Mouse (Mus musculus) G1E (cell line): ENCODE measurements around the gene Tmem131l.

Source experiments
- CTCF ChIP-seq: IDR thresholded peaks from 2 replicates; pipeline ENCODE4 v1.5.1; 2012; ENCODE audit warnings: low read depth, low read length, inconsistent platforms, mixed read lengths
- GATA2 ChIP-seq: IDR thresholded peaks from 2 replicates; pipeline ENCODE4 v1.6.1; 2012; ENCODE audit warnings: low read depth, low read length, inconsistent platforms, borderline replicate concordance
- POLR2AphosphoS5 ChIP-seq: IDR thresholded peaks from 2 replicates; pipeline ENCODE4 v1.6.1; 2012; ENCODE audit warnings: low read depth, low read length, inconsistent platforms; ENCODE audit not compliant: insufficient replicate concordance
- TAL1 ChIP-seq: conservative IDR thresholded peaks from 2 replicates; pipeline ENCODE4 v1.6.1; 2012; ENCODE audit warnings: low read depth, low read length, inconsistent platforms, mixed read lengths

DNA sequence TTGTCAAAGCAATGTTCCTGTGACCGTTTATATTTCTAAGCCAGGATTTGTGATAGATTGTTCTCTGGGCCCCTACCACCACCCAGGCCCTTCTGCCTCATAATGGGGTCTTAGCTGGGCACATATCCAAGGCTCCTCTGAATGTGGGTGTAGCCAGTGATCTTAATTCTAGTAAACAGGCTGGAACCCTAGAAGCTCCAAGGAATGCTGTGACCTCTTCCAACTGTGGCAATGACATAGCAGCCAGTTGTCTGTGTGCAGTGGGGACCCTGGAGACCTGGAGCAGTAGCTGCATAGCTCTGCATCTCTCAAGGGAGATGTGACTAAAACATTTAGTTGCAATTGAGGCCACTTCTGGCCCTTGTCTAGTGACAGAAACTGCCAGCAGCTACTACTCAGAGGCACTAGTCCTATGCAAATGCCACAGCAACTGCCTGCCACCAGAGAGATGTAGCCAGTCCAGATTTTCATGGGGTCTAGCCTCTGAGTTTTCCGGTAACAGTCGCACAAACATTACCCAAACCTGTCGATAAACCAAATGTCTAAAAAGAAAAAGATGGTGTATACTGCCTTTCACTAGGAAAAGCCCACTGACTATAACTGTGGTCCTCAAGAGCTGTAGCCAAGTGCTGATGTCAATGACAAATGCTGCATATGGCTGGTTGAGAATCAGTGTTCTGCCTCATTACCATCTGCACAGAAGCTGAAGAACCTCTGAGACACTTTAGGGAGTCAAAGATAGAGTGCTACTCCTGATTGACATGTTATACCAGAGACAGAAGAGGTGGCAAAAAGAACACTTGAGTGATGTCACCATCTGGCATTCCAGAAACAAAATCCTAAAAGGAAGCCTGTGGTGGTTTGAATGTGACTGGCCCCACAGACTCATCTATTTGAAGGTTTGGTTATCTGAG, 61.2 kb downstream of the Tmem131l start:
- TF ChIP-seq CTCF (no peak), TAL1 (no peak), POLR2AphosphoS5 (no peak), GATA2 (no peak)
